Mouse (Mus musculus) testis, adult 2 months (tissue): ENCODE data around the gene Cdh6. TPM values are rescaled to one million over a fixed set of nuclear protein-coding genes. Genes with fewer than 3 reads are reported as not detected.
A peak's percentile ranks its signal among the peaks of the same experiment; 100 is the strongest.

Experiments
- H3K27ac ChIP-seq: fragments of 200-500 bp; 2 replicates; pipeline ENCODE4 v1.5.1; 2012; ENCODE audit warnings: low read depth, low read length; ENCODE audit not compliant: control insufficient read depth, insufficient read depth
- H3K27me3 ChIP-seq: fragments of 200-500 bp; 2 replicates; pipeline ENCODE4 v1.6.1; 2012; ENCODE audit warnings: mild to moderate bottlenecking, low read length, moderate library complexity; ENCODE audit not compliant: control insufficient read depth, insufficient read depth
- H3K36me3 ChIP-seq: fragments of 200-500 bp; 2 replicates; pipeline ENCODE4 v1.6.1; 2012; ENCODE audit warnings: mild to moderate bottlenecking, low read length; ENCODE audit not compliant: control insufficient read depth, insufficient read depth
- H3K4me1 ChIP-seq: fragments of 200-500 bp; 2 replicates; pipeline ENCODE4 v1.6.1; 2012; ENCODE audit warnings: low read length; ENCODE audit not compliant: control insufficient read depth, insufficient read depth
- H3K4me3 ChIP-seq: fragments of 200-500 bp; 2 replicates; pipeline ENCODE4 v1.5.1; 2012; ENCODE audit warnings: low read depth, mild to moderate bottlenecking, low read length, moderate library complexity, mixed read lengths; ENCODE audit not compliant: control insufficient read depth
- CTCF ChIP-seq: fragments of 200-500 bp; IDR thresholded peaks from 2 replicates; pipeline ENCODE4 v1.5.1; 2012; ENCODE audit warnings: low read depth, mild to moderate bottlenecking, inconsistent platforms, low read length, moderate library complexity; ENCODE audit not compliant: control insufficient read depth, insufficient read depth, insufficient replicate concordance
- POLR2A ChIP-seq: fragments of 200-500 bp; IDR thresholded peaks from 2 replicates; pipeline ENCODE4 v1.6.1; 2012; ENCODE audit warnings: low read depth, mild to moderate bottlenecking, inconsistent platforms, low read length, moderate library complexity; ENCODE audit not compliant: control insufficient read depth
- polyA plus RNA-seq: library from polyadenylated mRNA; depleted of rRNA; stranded (reverse); fragments of >200 nt; gene quantifications from 2 replicates; pipeline ENCODE4 v1.2.3, GENCODE M21; 2012

Cdh6 gene
- polyA plus RNA-seq, 1 experiment = 0.06 TPM

GRCm38 (mm10) chr15:13047910-13048309, 125.6 kb downstream of the Cdh6 start:
- Histone ChIP-seq H3K27me3 (no peaks in the 10 kb centered on the region), H3K4me1 (peaks cover 6% of the 10 kb centered on the region), H3K4me3 (no peak overlapping the region), H3K36me3 (no peaks in the 10 kb centered on the region), H3K27ac (no peak overlapping the region)
- TF ChIP-seq POLR2A = no peak
- no peak for TF ChIP-seq CTCF

DNA sequence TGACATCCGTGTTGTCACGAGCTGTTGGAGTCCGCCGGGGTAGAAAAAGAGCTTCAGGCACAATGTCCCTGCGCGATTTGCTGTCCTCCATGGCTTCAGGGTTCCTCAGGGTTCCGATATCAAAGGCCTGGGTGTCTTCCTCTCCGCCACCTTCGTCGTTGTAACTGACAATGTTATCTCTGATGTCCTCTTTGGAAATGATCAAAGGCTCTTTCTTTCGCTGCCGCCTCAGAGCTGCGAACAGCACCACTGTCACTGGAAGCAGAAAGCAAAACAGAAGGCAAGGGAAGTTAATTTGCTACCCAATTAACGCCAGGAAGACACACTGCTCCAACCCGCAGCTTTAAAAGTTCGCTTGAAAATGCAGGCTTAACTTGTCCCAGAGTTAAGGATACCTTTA, 139.0 kb downstream of the Cdh6 start:
- peak overlapping the region; percentile 37 for H3K4me3 ChIP-seq
- no peaks in the 10 kb centered on the region for H3K36me3 ChIP-seq
- no peak overlapping the region for H3K27ac ChIP-seq
- no peaks in the 10 kb centered on the region for H3K27me3 ChIP-seq
- no peaks in the 10 kb centered on the region; the same call in 1 of the 2 replicates for H3K4me1 ChIP-seq
- TF ChIP-seq POLR2A (no peak), CTCF (no peak)

DNA sequence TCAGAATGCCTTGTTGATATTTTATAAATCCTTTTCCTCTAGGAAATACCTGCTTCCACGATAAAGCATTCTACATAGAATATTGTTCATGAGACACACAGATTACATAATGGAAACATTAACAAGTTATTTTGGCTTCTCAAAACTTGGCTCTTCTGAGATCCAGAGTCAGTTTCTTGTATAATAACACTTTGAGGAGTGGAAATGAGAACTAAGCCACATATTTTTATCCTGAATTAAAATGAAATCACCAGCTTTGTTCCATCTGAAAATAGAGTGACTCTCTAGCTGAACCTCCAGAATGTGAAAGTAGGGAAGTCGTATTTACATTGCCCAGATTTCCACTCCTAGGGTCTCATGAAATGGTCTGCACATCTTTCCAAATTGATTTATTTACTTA, 142.8 kb downstream of the Cdh6 start:
- H3K36me3 ChIP-seq = no peaks in the 10 kb centered on the region
- H3K4me1 ChIP-seq = no peaks in the 10 kb centered on the region; the same call in 1 of the 2 replicates
- TF ChIP-seq CTCF (no peak), POLR2A (no peak)
- no peak overlapping the region for H3K4me3 ChIP-seq
- H3K27me3 ChIP-seq = no peaks in the 10 kb centered on the region
- H3K27ac ChIP-seq = no peak overlapping the region

- H3K4me3 ChIP-seq = no peak overlapping the region
- TF ChIP-seq CTCF (no peak), POLR2A (no peak)
- no peaks in the 10 kb centered on the region for H3K36me3 ChIP-seq
- H3K27me3 ChIP-seq = no peaks in the 10 kb centered on the region
- H3K27ac ChIP-seq = no peak overlapping the region
- H3K4me1 ChIP-seq = no peaks in the 10 kb centered on the region
Measured at GRCm38 (mm10) chr15:13027513-13027912, 146.0 kb downstream of the Cdh6 start.

GRCm38 (mm10) chr15:13016756-13017357, 156.6 kb downstream of the Cdh6 start:
- H3K36me3 ChIP-seq = no peaks in the 10 kb centered on the region
- H3K4me1 ChIP-seq = no peaks in the 10 kb centered on the region
- H3K27me3 ChIP-seq = no peaks in the 10 kb centered on the region
- H3K27ac ChIP-seq = no peak overlapping the region
- H3K4me3 ChIP-seq = no peak overlapping the region
- TF ChIP-seq POLR2A (no peak), CTCF (no peak)

- Histone ChIP-seq H3K36me3 (no peaks in the 10 kb centered on the region), H3K27ac (no peak overlapping the region), H3K4me1 (peaks cover 2% of the 10 kb centered on the region), H3K4me3 (no peak overlapping the region), H3K27me3 (no peaks in the 10 kb centered on the region)
- TF ChIP-seq CTCF = no peak
- no peak for TF ChIP-seq POLR2A
Measured at GRCm38 (mm10) chr15:13008803-13009202, 164.7 kb downstream of the Cdh6 start.

DNA sequence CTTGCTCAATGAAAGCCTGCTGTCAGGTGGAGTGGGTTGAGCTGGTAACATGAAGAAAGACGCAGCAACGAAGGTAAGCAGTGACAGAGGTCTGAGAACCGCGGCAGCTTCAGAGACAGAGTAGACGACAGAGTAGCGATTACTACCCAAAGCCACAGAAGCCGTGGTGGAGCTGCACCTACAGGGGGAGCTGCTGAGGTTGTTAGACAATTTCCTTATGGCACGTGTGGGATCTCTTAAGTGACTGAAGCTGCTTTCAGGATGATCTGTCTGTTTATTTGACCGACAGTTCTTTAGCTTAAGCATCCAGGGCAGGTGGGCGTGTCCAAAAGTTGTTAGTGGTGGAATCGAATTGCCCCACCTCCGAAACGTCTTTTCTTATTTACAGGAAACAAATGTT, 167.5 kb downstream of the Cdh6 start:
- no peak overlapping the region for H3K4me3 ChIP-seq
- no peak overlapping the region for H3K27ac ChIP-seq
- no peaks in the 10 kb centered on the region for H3K27me3 ChIP-seq
- peaks cover 2% of the 10 kb centered on the region for H3K4me1 ChIP-seq
- TF ChIP-seq CTCF (peak; percentile 14; the same call in 1 of the 2 replicates), POLR2A (no peak)
- no peaks in the 10 kb centered on the region for H3K36me3 ChIP-seq
